Mouse (Mus musculus) urinary bladder, postnatal 36 days (tissue): Measurements from ENCODE around the gene Aig1.

Source experiments
- DNase-seq, 2 experiments: peaks; one replicate each; pipeline ENCODE4 v3.0.0; 2022; ENCODE audit warnings: low spot score in 2 of 2, mixed read lengths in 1 of 2

The Aig1 gene

DNA sequence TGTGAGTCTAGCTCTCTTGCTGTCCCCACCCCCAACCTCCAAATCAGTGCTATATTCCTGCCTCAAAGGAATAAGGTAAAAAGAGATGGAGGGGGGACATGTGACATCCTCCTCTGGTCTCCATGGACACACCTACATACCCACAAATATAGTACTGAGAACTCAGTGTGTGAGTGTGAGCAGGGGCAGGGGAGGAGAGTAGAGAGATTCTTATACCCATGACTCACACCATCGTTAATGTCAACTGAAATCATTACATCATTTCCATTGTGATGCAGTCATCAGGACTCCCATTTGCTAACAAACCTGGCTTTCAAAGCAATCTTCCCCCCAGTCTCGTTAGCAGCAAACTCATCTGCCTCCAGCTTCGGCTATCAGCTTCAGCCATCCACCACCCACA lies 92.8 kb downstream of the Aig1 start:
- no peak for DNase-seq

DNA sequence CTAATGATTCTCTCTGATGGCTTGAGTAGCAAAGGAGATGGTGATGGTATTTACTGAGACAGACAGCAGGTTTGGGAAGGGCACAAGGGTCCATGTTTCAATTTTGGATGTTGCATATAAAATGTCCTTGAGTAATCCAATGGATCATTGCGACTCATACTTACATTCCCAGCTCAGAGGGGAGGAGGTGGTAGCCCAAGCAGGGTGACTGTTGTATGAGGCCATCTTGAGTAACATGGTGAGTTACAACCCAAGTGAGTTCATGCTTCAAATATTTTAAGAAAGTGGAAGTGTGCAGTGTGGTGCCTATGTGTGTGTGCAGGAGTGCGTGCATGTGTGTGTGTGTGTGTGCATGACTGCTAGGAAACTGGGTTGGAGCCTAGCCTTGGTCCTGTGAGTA lies 93.4 kb downstream of the Aig1 start:
- DNase-seq: no peak

GRCm38 (mm10) chr10:13774910-13775309 lies 93.9 kb downstream of the Aig1 start:
- DNase-seq: no peak

DNA sequence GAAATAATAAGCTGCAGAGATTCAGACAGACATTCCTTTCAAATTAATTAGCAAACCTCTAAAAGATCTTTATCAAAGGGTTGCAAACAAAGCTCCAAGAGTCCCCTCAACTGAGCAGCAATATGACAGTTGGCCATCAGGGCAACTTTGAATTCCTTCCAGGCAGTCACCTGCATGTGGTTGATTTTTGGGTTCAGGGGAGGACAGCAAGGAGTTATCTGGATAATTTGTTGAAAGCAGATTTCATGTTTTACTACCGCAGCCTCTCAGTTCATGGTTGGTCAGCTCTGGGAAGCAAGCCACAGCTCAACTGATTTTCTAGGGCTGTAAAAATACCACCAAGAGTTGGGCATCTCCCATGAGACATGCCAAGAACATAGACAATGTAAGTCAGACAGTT lies 98.1 kb downstream of the Aig1 start:
- no peak for DNase-seq

DNA sequence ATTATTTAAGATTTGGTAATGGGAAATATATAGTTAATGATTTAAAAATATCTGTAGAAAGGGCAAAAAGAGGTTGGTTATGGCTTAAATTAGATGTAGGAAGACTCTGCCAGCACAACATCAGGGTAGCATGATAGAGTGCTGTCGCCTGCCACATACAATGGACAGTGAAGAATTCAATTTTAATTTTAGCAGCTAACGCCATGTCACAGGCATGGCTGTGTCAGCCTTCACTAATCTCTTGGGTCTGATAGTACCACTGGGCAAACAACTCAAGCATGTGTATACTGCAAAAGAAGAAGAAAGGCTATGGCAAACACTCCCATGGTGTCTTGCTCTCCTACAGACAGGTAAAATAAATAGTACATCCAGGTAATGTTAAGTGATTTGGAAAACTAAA lies 99.0 kb downstream of the Aig1 start:
- no peak for DNase-seq

DNA sequence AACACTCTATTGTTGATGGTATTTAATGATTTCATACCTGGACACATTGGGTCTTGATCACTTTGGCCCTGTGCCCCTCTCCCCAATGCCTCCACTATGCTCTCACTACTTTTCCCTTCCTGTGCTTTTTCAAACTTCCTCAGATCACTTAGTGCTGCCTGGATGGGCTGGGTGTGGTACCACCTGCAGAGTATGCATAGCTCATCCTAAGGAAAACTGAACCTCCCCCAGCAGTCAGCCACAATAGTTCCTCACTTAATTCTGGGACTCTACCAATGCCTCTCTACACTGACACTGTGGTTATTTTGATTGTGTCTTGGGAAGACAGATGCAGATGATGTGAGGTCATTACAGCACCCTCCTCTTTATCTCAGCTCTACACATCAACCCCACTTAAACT lies 99.9 kb downstream of the Aig1 start:
- DNase-seq: no peak

GRCm38 (mm10) chr10:13767076-13767475 lies 101.7 kb downstream of the Aig1 start:
- DNase-seq: no peak

DNA sequence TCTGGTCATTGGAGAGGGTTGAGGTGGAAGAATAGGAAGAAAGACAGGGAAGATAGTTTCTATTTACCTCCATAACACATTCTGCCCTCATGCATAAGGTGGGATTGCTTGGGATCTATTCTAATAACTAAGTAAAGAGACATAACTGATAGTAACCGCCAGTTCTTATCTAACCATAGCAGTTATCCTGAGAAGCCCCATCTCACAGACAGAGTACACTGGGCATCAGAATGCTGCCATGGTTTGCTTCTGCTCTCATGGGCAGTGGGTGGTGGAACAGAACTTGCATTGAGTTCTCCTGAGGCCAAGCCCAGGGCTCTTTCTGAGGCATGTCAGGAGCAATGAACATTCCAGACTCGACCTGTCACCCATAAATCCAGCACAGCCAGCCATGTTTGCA lies 105.6 kb downstream of the Aig1 start:
- DNase-seq: no peak

GRCm38 (mm10) chr10:13754712-13755111 lies 114.1 kb downstream of the Aig1 start:
- no peak for DNase-seq

DNA sequence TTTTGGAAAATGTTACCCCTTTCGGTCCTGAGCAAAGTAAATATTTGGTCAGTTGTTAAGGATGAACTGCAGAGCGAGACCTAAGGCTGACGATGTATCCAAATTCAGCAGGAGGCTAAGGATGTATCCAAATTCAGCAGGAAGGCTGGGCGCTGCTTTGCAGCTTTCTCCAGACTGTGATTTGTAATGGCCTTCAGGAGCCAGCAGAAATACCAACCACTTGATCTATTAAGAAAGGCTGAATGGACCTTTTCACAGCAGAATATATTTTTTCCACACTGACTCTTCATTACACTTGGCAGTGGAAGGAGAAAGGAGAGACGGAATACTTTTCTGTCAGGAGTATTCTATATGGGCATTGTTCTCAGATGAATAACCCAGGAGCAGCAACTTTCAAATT lies 115.0 kb downstream of the Aig1 start:
- no peak for DNase-seq

- no peak for DNase-seq
Measured at GRCm38 (mm10) chr10:13739494-13740140, 129.2 kb downstream of the Aig1 start.

GRCm38 (mm10) chr10:13730039-13730748 lies 138.6 kb downstream of the Aig1 start:
- no peak for DNase-seq

GRCm38 (mm10) chr10:13727676-13728075 lies 141.1 kb downstream of the Aig1 start:
- no peak for DNase-seq

- no peak for DNase-seq
Measured at GRCm38 (mm10) chr10:13726206-13726605, 142.6 kb downstream of the Aig1 start.

DNA sequence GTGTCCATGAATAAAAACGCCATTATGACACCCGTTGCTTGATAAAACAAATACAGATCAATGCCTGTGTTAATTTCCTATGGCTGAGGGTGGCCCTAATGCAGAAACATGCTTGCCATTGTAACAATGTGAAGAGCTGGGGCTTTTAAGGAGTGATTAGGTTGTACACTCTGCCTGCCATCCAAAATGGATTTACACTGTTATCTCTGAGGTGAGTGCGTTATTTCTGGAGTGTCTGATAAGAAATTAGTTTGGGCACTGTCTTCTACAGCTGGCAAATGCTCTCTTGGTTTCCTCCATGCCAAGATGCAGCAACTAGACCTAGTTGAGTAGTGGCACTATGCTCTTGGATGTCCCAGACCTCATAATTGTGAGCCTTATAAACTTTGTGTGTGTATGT lies 143.5 kb downstream of the Aig1 start:
- DNase-seq: no peak

DNA sequence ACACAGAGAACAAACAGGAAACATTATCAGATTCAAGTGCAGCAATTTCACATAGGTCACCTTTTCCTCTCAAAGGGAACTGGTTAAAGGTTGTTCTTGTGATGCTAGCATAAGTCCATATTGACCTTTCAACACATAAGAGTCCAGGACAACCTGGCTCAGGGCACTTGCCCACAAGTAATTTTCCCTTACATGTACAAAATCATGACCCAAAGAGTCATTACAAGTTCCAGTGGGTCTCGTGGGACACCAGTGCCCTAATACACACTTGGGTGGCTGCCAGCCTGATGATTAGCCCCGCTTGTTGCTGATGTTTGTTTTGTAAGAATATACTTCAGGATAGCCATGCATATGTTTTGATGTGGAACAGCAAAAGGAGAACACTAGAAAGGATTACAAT lies 152.6 kb downstream of the Aig1 start:
- peak in 1 of 2 experiments; percentile 50 for DNase-seq

- DNase-seq: no peak
Measured at GRCm38 (mm10) chr10:13715584-13715983, 153.2 kb downstream of the Aig1 start.

DNA sequence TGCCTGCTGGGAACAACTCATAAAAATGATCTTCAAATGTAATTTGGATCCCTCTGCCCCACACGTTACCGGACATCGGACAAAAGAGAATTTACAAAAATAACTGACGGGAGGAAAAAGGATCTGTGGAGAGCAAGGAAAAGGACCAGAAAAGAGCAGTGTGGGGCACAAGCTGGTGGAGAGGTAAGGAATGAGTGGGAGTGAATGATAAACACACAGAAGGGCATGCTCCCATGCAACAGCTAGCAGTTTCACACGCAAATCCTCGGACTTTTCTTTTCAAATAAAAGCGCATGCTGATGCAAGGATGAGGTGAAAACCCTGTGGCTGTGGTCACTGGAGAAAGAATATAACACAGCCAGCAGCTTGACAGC lies 153.9 kb downstream of the Aig1 start:
- no peak for DNase-seq

DNA sequence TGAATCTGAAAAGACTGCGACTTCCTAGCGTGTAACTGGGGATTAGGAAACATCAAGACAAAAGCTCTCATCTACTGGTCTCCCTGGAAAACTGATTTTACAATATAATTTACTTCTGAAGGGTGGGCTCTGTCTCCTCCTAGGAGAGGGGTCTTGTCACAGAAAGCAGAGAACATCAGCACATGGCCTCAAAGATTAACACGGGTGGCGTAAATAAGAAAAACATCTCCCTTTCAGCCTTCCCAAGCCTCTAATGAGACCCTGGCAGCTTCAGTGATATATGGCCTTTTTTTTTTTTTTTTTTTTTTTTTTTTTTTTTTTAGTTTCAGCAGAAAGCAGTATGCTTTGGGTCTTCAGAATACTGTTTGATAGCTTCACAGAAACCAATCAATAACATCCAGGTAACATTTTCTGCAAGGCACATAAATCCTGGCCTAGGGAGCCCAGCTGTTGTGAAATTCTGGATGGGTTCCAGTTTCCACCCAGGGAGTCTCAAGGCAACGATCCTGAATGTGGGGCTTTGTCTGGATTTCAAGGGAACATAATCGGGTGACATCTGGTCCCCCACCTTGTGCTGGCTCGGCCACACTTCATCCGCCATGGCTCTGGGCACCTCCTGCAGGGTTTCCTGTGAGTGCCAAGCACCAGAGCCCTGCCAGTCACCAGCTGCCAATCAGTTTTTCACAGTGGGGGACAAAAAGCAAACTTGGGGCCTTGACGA lies 154.4 kb downstream of the Aig1 start:
- peak in 1 of 2 experiments; percentile 15 for DNase-seq

- DNase-seq: no peak
Measured at GRCm38 (mm10) chr10:13713711-13714110, 155.1 kb downstream of the Aig1 start.

DNA sequence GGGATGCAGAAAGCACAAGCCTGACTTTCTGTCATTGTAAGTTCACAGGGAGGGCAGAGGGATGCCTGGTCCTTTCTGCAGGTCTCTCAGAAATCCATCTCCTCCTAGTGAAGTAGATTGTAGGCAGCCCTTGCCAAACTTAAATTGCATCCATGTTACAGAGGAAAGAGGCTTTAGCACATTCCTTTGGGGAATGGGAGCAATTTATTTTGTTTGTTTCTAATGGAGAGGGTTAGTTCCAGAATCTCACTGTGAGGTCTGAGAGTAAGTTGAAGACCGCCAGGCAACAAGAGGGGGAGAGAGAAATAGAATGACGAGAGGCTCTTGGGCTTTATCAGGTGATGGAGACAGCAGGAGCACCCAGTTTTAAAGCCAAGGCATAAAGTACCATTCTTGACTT lies 155.7 kb downstream of the Aig1 start:
- DNase-seq: no peak

DNA sequence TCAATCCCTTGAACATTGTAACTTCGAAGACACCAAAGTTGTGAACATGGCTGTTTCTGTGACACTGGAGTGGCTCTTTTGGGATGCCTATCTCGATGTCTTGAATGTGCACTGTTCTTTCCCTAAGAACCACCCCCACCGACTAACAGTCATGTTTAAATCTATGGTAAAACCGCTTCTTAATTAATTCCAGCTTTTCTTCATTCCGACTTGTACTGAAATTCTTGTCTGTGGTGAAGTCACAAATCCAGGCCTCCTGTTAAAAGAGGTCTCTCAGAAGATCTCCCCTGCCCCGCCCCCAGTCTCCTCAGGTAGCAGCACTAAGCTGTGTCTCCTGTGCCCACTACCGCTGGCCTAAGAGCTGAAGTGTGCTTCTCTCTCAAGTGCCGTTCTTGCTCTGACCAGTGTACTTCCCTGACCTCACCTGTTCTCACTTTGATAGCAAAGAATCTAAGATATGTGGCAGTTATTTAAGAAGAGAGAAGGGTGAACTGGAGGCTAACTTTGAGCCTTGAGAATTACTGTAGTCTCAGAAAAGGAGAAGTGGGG lies 157.4 kb downstream of the Aig1 start:
- DNase-seq: no peak

GRCm38 (mm10) chr10:13705771-13706170 lies 163.0 kb downstream of the Aig1 start:
- DNase-seq: no peak
